Mouse (Mus musculus): Measurements from ENCODE around the gene Ccdc106.

Gene Ccdc106

DNA sequence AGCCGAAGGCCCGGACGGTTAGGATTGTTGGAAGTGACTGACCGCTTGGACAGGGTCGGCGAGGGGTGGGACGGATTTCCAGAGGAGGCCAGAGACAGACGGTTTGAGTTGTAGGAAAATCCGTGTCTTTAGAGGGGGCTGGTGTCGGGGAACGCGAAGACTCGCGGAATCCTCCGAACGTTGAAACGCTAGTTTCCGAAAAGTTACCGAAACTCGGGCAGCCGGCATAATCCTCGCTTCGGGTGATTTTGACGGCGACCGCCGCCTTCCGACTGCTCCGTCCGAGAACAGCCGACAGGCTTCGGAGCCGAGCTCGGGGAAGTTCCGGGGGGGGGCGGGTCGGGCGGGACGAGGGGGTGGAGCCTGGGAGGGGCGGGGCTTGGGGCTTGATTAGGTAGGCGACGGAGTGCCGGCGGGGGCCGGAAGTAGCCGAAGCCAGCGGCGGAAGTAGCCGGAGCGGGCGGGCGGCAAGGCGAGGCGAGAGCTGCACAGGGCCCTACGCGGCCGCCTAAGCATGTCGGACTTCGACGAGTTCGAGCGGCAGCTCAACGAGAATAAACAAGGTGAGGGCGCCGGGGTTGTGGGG, 41.5 kb downstream of the Ccdc106 start, which contains the start of gene U2af2:
Gene U2af2 (plus strand): TSS at position 370 of the 586 bp plus-strand sequence.
- in situ Hi-C loops (cut with MboI; ENCODE audit: unreplicated experiment in 2 of 2): loop anchor here (10.0 to 25.0 kb wide), 2 partner anchors 400 to 1093 kb away; partner anchors contain the start of genes Ppp6r1 (in 1 of the 2) and Zfp787 (in 1 of the 2)

- in situ Hi-C loops (cut with MboI; ENCODE audit: unreplicated experiment in 2 of 2): loop anchor here (10.0 to 25.0 kb wide), 2 partner anchors 400 to 1092 kb away; partner anchors contain the start of genes Ppp6r1 (in 1 of the 2) and Zfp787 (in 1 of the 2)
Observed at GRCm38 (mm10) chr7:5062360-5063001, 42.1 kb downstream of the Ccdc106 start.

- in situ Hi-C loops (cut with MboI; ENCODE audit: unreplicated experiment in 2 of 2): loop anchor here (10.0 to 25.0 kb wide), 2 partner anchors 403 to 1090 kb away; partner anchors contain the start of genes Ppp6r1 (in 1 of the 2) and Zfp787 (in 1 of the 2)
Observed at GRCm38 (mm10) chr7:5064886-5065285, 44.5 kb downstream of the Ccdc106 start.

GRCm38 (mm10) chr7:5073586-5073985, 53.2 kb downstream of the Ccdc106 start:
- in situ Hi-C loops (cut with MboI; ENCODE audit: unreplicated experiment in 2 of 2): loop anchor here in 1 of 2 experiments (25.0 kb wide), 1 partner anchor 411 kb away; the partner anchor contains the start of gene Ppp6r1

- in situ Hi-C loops (cut with MboI; ENCODE audit: unreplicated experiment in 2 of 2): loop anchor here in 1 of 2 experiments (25.0 kb wide), 1 partner anchor 413 kb away; the partner anchor contains the start of gene Ppp6r1
Observed at GRCm38 (mm10) chr7:5074984-5075383, 54.6 kb downstream of the Ccdc106 start.

DNA sequence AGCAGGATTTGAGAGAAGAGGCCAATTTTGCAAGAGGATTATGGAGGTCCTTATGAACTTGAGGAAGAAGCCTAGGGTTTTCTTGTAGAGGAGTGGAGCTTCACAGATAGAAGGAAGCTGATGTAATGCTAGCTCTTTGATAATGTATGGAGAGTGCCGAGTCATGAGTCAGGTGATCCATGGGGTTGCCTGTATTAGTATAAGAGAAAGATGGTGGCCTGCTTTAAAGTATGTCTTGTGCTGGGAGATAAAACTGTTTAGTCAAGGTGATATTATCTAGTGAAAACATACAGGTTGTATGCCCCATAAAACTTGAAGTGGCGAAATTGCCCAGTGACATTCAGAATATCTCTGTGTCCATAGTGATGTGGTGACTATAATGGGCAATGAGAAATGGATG, 56.6 kb downstream of the Ccdc106 start:
- in situ Hi-C loops (cut with MboI; ENCODE audit: unreplicated experiment in 2 of 2): no loop called here

DNA sequence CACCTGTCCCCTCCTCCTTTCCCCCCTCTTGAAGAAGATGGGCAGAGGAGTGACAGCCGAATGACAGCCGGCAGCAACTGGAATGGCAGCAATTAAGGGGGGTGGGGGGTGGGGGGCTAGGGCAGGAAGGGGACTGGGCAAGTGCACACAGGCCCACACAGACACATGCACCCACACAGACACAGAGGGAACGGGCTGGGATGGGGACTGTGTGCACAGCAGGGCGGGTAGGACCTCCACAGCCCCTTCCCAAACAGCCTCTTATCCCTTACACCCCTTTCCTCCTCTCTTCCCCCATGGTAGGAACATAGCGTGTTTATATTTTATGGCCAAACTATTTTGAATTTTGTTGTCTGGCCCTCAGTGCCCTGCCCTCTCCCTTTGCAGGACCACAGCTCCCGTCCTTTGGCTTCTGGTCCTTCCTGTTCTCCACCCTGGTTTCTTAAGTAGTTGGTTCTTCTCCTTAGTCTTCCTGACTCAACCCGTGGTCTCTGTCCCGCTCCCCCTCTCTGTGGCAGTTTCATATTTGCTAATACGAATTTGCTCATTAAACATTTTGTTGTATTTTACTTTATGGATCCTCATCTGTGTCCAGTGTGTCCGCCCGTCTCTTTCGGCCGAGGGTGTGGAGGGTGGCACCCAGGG, 59.1 kb downstream of the Ccdc106 start:
- in situ Hi-C loops (cut with MboI; ENCODE audit: unreplicated experiment in 2 of 2): loop anchor here in 1 of 2 experiments (10.0 kb wide), 1 partner anchor 1205 kb away; the partner anchor contains the start of gene Zfp667

DNA sequence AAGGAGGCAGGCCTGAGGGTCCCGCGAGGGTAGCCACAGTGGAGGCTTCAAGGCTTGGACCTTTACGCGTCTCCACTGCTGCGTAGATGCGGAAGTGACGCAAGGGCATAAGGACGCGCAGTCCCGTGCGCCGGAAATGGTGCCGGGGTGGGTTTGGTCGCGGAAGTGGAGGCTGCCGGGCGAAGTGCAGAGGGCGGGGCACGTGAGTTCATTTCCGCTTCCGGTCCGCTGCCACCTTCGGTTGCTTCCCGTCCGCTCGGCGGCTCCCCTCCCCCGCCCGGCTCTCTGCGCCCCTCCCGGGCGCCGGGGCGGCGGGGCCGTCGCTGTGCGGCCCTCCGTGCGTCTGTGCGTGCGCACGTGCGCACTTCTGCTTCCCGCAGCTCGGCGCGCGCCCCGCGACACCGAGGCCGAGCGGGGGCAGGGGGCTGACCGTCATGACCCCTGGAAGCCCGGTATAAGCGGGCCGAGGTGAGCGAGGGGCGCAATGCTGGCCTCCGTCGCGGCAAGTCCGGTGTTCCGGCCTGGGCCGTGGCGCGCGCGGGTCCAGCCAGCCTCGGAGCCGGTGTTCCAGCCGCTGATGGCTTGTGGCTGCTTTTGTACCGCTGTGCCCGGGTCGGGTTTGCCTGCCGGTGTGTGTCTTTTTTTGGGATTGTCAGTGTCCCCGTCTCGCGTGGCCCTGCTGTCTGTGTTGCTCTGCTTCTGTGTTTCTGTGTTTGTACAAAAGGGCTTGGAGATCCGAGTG, 59.8 kb downstream of the Ccdc106 start, which contains the start of gene Epn1:
Gene Epn1 (plus strand): TSS at position 226 of the 742 bp plus-strand sequence.
- in situ Hi-C loops (cut with MboI; ENCODE audit: unreplicated experiment in 2 of 2): loop anchor here in 1 of 2 experiments (10.0 kb wide), 1 partner anchor 1205 kb away; the partner anchor contains the start of gene Zfp667

- in situ Hi-C loops (cut with MboI; ENCODE audit: unreplicated experiment in 2 of 2): loop anchor here in 1 of 2 experiments (10.0 kb wide), 1 partner anchor 1204 kb away; the partner anchor contains the start of gene Zfp667
Observed at GRCm38 (mm10) chr7:5080815-5081214, 60.5 kb downstream of the Ccdc106 start.

GRCm38 (mm10) chr7:5081241-5081640, 60.9 kb downstream of the Ccdc106 start:
- in situ Hi-C loops (cut with MboI; ENCODE audit: unreplicated experiment in 2 of 2): loop anchor here in 1 of 2 experiments (10.0 kb wide), 1 partner anchor 1204 kb away; the partner anchor contains the start of gene Zfp667

DNA sequence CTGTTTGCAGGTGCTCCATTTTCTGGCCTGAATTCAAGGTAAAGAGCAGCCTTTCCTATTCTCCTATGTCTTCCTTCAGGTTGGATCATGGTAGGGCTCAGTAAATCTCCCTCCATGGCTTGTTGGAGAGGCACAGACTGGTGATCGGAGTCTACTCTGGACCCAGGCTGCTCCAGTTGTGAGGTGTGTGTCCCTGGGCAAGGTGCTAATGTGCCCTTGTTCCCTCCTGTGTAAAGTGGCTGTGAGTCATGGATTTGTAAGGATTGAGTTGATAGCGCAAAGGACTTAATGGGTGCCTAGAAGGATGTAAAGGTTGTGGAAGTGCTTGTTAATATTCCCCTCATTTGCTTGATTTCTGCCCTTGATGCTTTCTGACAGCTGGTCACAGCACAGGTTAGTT, 61.6 kb downstream of the Ccdc106 start:
- in situ Hi-C loops (cut with MboI; ENCODE audit: unreplicated experiment in 2 of 2): loop anchor here in 1 of 2 experiments (10.0 kb wide), 1 partner anchor 1203 kb away; the partner anchor contains the start of gene Zfp667

DNA sequence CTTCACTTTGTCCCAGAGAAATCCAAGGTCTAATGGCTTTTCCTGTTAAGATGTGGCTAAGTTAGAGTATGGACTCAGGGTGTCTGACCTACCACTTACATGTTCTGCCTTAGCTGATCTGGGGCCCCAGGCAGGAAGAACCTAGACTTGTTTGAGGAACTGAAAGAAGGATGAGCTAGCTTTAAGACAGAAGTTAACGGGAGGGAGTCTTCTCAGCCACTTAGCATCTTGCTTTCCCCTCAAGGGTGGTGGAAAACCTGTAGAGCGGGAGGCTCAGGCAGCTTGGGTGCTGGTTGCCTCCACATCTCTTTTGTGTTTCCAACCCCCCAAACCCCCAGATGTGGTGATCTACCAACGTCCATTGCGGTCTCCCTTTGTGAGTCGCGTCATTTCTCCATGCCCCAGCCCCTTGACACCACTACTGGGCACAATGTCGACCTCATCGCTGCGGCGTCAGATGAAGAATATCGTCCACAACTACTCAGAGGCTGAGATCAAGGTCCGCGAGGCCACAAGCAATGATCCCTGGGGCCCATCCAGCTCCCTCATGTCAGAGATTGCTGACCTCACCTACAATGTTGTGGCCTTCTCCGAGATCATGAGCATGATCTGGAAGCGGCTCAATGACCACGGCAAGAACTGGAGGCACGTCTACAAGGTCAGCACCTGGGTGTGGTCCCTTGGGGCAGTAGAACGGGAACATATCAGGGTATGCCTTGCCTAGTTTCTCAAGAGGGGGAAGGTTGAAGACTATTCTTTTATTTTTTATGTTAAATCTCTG, 63.2 kb downstream of the Ccdc106 start:
- in situ Hi-C loops (cut with MboI; ENCODE audit: unreplicated experiment in 2 of 2): loop anchor here in 1 of 2 experiments (10.0 kb wide), 1 partner anchor 1201 kb away; the partner anchor contains the start of gene Zfp667

- in situ Hi-C loops (cut with MboI; ENCODE audit: unreplicated experiment in 2 of 2): loop anchor here in 1 of 2 experiments (10.0 kb wide), 1 partner anchor 1199 kb away; the partner anchor contains the start of gene Zfp667
Observed at GRCm38 (mm10) chr7:5085512-5085911, 65.2 kb downstream of the Ccdc106 start.

DNA sequence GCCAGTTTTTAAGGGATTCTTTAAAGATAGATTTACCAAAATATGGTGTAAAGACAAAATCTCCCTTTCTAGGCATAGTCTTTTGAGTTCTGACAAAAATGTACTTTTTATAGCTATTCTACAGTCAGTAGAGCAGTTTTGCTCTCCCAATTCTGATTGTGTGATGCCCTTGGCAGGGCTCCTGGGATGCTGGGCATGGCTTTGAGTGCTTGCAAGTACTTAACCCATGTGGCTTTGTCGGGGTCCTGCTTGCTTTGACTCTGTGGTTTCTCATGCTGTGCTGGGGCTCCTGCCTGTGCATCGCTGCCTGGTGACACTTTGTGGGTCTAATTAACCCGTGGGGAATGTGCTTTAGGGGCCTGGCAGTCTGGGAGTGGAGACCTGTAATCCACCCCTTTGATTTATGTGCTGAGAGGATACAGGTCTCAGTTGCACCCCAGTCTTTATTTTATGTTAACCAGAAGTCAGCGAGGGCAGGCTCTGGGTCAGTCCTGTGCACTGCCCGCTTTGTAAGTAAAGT, 66.6 kb downstream of the Ccdc106 start:
- in situ Hi-C loops (cut with MboI; ENCODE audit: unreplicated experiment in 2 of 2): loop anchor here in 1 of 2 experiments (10.0 kb wide), 1 partner anchor 1198 kb away; the partner anchor contains the start of gene Zfp667

DNA sequence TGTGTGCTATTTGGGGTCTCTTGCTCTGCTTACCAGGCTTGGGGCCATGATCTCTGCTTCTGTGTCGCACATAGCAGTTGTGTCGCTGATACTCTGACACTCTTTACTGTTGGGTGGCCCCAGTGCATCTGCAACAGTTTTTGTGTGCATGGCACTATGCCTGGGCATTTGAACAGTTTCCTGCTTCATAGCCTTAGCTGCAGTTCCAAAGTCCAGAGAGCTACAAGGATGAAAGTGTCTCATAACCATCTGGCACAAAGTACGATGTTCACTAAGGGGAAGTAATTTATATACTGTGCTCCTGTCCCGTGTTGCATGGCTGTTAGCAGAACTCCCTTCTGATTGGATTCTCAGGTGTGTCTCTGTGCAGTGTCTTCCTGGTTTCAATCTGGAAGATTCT, 67.5 kb downstream of the Ccdc106 start:
- in situ Hi-C loops (cut with MboI; ENCODE audit: unreplicated experiment in 2 of 2): loop anchor here in 1 of 2 experiments (10.0 kb wide), 1 partner anchor 1197 kb away; the partner anchor contains the start of gene Zfp667

- in situ Hi-C loops (cut with MboI; ENCODE audit: unreplicated experiment in 2 of 2): loop anchor here in 1 of 2 experiments (10.0 kb wide), 1 partner anchor 1195 kb away; the partner anchor contains the start of gene Zfp667
Observed at GRCm38 (mm10) chr7:5089853-5090252, 69.5 kb downstream of the Ccdc106 start.

DNA sequence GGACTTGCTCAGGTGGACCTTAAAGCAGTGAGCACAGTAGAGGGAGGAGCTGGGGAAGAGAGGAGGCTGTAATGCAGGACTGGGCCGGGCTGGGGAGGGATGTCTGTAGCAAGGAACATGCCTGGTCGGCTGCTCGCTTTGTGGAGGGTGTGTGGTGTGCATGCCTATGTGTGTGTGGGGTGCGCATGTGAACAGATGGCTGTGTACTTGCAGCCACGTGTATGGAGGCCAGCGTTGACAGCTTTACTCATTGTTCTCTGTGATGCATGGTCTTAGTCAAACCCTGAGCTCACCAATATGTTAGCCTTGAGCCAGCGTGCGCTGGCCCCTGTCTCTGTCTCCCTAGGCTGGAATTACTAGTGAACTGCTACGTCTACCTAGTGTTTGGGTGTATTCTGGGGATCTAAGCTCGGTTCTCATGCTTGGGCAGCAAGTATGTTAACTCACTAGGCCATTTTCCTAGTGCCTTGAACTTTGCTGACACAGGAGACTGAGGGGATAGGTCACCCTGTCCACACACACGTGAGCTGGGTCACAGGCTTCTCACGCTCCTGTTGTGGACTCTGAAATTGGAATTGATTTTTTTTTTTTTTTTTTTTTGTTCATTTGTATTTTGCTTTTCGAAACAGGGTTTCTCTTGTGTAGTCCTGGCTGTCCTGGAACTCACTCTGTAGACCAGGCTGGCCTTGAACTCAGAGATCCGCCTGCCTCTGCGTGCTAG, 70.8 kb downstream of the Ccdc106 start:
- in situ Hi-C loops (cut with MboI; ENCODE audit: unreplicated experiment in 2 of 2): no loop called here

- in situ Hi-C loops (cut with MboI; ENCODE audit: unreplicated experiment in 2 of 2): no loop called here
Observed at GRCm38 (mm10) chr7:5092381-5092780, 72.0 kb downstream of the Ccdc106 start.

Data from v-Abl transformed pro-B cells (cell line).